Mouse (Mus musculus) liver, postnatal 0 days (tissue): ENCODE measurements around the gene Tcta.

Experiments used
- CTCF ChIP-seq: sonication (generic); IDR thresholded peaks from 2 replicates; pipeline ENCODE4 v1.5.1; 2016; ENCODE audit warnings: antibody characterized with exemption, low read depth
- EP300 ChIP-seq: IDR thresholded peaks from 2 replicates; pipeline ENCODE4 v1.6.1; 2016; ENCODE audit warnings: antibody characterized with exemption, low read depth, mild to moderate bottlenecking

GRCm38 (mm10) chr9:108296453-108297355 is 9.3 kb downstream of the Tcta start, which contains the start of gene Amt:
- no peak for TF ChIP-seq CTCF
- no peak for TF ChIP-seq EP300
